Comparison of ENCODE assay signal across 13 mouse cellular contexts in genomic region chr8:10901014-10901413, GRCm38 (mm10).
A peak's percentile ranks its signal among the peaks of the same experiment; 100 is the strongest.
DNase-seq lines count a peak whose midpoint lies in the region; ATAC-seq lines count a peak whose summit lies in the region.
"Had no signal": no experiment of that assay in that cellular context is flagged by ENCODE, and none has a peak within 500 bp of the region (broad histone marks: within the 10 kb centered on the region; RNA-seq: fewer than 3 reads in every experiment).

No protein-coding gene starts in this region.

- H3K36me3 ChIP-seq in kidney, embryonic 14.5 days (ENCODE audit: control insufficient read depth, insufficient read depth, low read length): no peaks in the 10 kb centered on the region
- no peaks in the 10 kb centered on the region for H3K36me3 ChIP-seq in liver, embryonic 16.5 days (ENCODE audit: control insufficient read depth, insufficient read depth)
- H3K36me3 ChIP-seq: neural tube, embryonic 12.5 days had no signal

- WGBS in kidney, embryonic 14.5 days: 63% methylated on average over 3 of the region's 3 CpGs
- WGBS in liver, embryonic 16.5 days (ENCODE audit: insufficient replicate concordance): 12% methylated on average over 3 of the region's 3 CpGs

- no peak overlapping the region for H3K9ac ChIP-seq in kidney, embryonic 14.5 days (ENCODE audit: low read depth, low read length)
- H3K9ac ChIP-seq in liver, embryonic 16.5 days (ENCODE audit: low read depth, low read length): no peak overlapping the region
- H3K9ac ChIP-seq: neural tube, embryonic 12.5 days had no signal

- H3K27me3 ChIP-seq in kidney, embryonic 14.5 days (ENCODE audit: control insufficient read depth, insufficient read depth, low read length): peaks cover 3% of the 10 kb centered on the region; the same call in 1 of the 2 replicates
- H3K27me3 ChIP-seq in liver, embryonic 16.5 days (ENCODE audit: control insufficient read depth, insufficient read depth, low read depth, low read length): no peaks in the 10 kb centered on the region
- H3K27me3 ChIP-seq: neural tube, embryonic 12.5 days had no signal

- no peak overlapping the region for H3K4me2 ChIP-seq in kidney, embryonic 14.5 days (replicated peaks; ENCODE audit: low read depth, low read length)
- peak overlapping the region; percentile 12; the same call in 1 of the 2 replicates for H3K4me2 ChIP-seq in liver, embryonic 16.5 days (ENCODE audit: low read depth, low read length)
- H3K4me2 ChIP-seq: neural tube, embryonic 12.5 days had no signal

- DNase-seq in kidney, postnatal 4 days: peak; percentile 26 to 37
- DNase-seq in spleen, postnatal 36 days (ENCODE audit: low spot score in 2 of 2): peak; percentile 59 to 68
- DNase-seq in T-cell, adult 2 months (ENCODE audit: low spot score): no peak
- DNase-seq in thymus, postnatal 4 days: no peak
- DNase-seq in layer of hippocampus, postnatal 10 days (ENCODE audit: low spot score in 2 of 2): no peak
- DNase-seq: gastrocnemius, postnatal 10 days; left cerebral cortex, postnatal 4 days had no signal

- no peak overlapping the region for H3K4me3 ChIP-seq in kidney, embryonic 14.5 days (ENCODE audit: low read length)
- no peak overlapping the region for H3K4me3 ChIP-seq in liver, embryonic 16.5 days (ENCODE audit: low read depth, low read length)
- H3K4me3 ChIP-seq: erythroblast, embryonic 14.5 days; neural tube, embryonic 12.5 days had no signal

- H3K4me1 ChIP-seq in kidney, embryonic 14.5 days (ENCODE audit: control insufficient read depth, insufficient read depth, low read length): peaks cover 21% of the 10 kb centered on the region
- H3K4me1 ChIP-seq in liver, embryonic 16.5 days (ENCODE audit: control insufficient read depth, low read depth, low read length): peaks cover 12% of the 10 kb centered on the region

- no peaks in the 10 kb centered on the region for H3K9me3 ChIP-seq in kidney, embryonic 14.5 days (ENCODE audit: control insufficient read depth, low read length)
- H3K9me3 ChIP-seq in liver, embryonic 16.5 days (replicated peaks; ENCODE audit: control insufficient read depth, low read length): no peaks in the 10 kb centered on the region
- H3K9me3 ChIP-seq: neural tube, embryonic 12.5 days had no signal

- H3K27ac ChIP-seq in kidney, embryonic 14.5 days (ENCODE audit: low read depth, low read length): no peak overlapping the region
- H3K27ac ChIP-seq in liver, embryonic 16.5 days (ENCODE audit: low read length): no peak overlapping the region
- H3K27ac ChIP-seq: neural tube, embryonic 12.5 days had no signal

- ATAC-seq in kidney, embryonic 14.5 days (ENCODE audit: low FRiP score, low TSS enrichment): no peak
- peak; percentile 91 for ATAC-seq in common myeloid progenitor, adult 5-6 weeks (replicated peaks; ENCODE audit: low read depth, poor library complexity, severe bottlenecking)
- ATAC-seq in liver, embryonic 16.5 days (ENCODE audit: low read depth): peak; percentile 47; the same call in 1 of the 2 replicates
- ATAC-seq: inflammation-experienced regulatory T-cells, adult 6 months had no signal

Comparison
In these comparisons a context has a peak if more than half of its experiments do, and no peak if none do; other contexts are left out.
1. DNase-seq: peak in kidney, postnatal 4 days (2 of 2) and spleen, postnatal 36 days (2 of 2); none in T-cell, adult 2 months (single experiment), thymus, postnatal 4 days (single experiment) and layer of hippocampus, postnatal 10 days (0 of 2).